Mouse (Mus musculus) fibroblast of lung, adult 2 months (primary cell): Measurements from ENCODE around the gene Plekha5.

Experiments used
- DNase-seq: peaks from one replicate; pipeline ENCODE4 v3.0.0-alpha.2; 2011; ENCODE audit warnings: low read depth

Gene Plekha5

GRCm38 (mm10) chr6:140455851-140456250 is 32.0 kb downstream of the Plekha5 start:
- no peak for DNase-seq

DNA sequence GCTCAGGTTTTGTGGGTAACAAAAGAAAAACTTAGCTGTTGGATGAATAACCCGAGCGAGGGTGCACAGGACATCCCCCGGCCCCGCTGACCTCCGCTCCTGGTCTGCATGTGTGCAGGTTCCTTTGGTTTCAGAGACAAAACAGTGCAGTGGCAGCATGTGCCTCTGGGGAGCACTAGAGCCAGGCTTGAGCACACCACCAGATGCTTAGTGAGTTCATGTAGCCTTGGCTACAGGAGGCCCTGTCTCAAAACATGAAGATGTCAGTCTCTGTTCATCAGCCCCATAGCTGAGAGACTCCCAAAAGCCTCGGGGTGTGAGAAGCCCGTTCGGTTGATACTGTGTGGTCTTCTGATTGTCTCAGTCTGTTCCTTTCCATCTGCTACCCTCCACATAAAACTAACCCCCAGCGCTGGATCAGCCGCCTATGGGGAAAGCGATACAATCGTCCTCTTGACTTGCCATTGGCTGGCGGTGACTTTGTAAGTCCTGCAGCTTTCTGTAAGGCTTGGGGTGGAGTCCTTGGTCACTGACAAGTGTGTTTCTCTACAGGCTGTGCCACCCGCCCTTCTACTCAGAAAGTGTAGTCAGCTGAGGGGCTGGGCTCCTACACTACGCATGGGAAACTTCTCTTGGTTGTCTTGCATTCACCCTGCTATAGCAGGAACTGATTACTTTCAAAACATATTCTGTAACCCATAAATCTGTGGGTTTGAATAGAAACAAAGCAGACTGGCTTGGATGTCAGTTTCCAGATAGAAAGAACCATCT is 32.7 kb downstream of the Plekha5 start:
- no peak for DNase-seq

DNA sequence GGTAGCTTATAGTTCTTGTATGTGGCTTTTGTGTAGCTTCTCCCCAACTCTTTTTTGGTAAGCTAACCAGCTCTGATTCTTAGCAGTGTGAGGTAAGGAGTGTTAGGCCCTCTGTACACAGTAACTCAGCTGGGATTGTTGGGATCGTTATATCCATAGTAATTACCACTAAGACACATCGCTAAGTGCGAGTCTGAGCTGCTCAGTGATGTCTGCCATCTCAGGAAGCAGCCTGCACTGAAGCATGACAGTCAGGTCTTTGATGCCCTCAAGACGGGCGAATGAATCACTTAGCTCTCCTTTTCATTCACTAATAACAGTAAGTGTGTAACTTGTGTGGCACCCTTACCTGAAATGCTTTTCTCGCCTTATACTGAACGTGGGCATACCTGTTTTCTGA is 36.5 kb downstream of the Plekha5 start:
- no peak for DNase-seq

GRCm38 (mm10) chr6:140464818-140465217 is 41.0 kb downstream of the Plekha5 start:
- no peak for DNase-seq

DNA sequence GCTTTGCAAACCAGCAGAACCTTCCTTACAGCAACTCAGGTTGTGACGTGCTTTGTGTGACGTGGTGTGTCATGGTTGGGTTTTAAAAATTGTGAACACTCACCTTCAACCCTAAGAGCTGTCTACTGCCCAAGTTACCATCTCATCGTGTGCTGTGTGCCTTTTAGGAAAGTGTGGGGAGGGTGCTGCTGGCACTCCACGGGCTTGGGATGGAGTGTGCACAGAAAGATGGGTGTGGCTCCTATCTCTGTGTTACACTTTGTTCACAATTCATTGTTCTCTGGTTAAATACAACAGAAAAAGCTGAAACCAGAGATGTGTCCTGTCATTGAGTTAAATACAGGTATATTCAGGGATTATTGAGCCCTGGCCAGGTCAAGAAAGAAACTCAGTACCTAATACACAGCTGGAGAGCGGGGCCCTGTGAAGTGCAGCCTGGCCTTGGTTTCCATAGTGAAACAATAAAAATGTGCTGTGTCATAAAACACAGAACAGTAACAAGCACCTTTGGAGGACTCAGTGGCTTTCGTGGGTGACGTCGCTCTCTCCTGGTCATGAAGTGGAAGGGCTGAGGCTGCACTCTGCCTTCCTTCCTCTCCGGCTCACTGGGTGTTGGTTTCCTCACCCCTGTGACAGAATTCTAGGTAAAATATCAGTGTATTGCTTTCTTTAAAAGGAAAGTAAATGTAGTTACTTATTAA is 42.2 kb downstream of the Plekha5 start:
- no peak for DNase-seq

GRCm38 (mm10) chr6:140466841-140467240 is 43.0 kb downstream of the Plekha5 start:
- no peak for DNase-seq

DNA sequence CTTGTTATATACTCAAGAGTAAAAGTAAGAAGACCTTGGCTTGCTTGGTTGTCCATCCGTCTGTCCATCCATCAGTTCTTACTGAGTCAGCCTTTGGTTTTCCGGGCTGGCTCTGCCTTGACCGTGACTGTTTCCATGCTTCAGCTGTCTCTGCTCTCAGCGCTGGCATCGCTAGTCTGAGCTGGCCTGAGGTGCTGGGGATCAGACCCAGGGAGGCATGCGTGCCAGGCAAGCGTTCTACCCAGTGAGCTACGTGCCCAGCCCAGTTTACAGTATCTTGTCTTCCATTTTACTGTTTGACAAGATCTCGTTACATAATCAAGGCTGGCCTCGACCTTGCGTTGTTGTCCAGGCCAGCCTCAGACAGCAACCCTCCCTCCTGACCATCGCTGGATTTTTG is 44.0 kb downstream of the Plekha5 start:
- DNase-seq = no peak

GRCm38 (mm10) chr6:140469791-140470190 is 45.9 kb downstream of the Plekha5 start:
- DNase-seq = no peak

DNA sequence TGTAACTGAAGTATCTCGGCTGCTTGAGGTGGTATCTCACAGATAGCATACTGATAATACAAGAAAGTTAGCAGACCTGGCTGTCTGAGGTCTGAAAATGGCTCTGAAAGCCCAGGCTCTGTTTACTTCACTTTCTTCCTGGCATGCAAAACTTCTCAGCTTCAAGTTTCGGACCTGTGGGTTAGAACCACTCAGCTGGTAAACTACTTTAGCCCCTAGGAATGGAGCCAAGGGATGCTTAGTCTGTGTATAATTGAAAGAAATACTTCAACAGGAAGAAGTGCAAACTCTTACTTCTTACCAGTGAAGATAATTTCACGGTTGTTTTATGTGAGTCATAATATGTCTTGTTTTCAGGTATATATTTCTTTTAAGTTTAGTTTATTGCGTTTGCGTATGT is 47.9 kb downstream of the Plekha5 start:
- DNase-seq = no peak

DNA sequence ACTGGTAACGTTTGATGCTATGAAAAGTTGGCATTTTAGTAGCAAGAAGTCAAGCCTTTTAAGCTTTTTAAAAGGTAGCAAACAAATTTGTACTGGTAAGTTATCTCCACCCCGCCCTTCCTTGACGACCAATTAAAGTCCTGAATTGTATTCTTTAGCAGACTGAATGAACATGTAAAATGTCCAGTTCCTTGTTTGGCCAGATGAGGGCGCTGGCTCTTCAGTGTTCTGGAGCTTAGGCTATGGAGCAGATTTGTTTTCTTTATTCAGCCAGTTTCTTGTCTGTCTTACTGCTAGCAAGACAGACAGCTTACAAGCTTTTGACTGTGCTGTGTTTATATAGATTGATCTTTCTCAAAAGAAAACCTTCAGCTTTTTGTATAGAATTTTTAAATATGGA is 48.5 kb downstream of the Plekha5 start:
- peak; percentile 58 for DNase-seq

- no peak for DNase-seq
Observed at GRCm38 (mm10) chr6:140475393-140476087, 51.7 kb downstream of the Plekha5 start.

- no peak for DNase-seq
Observed at GRCm38 (mm10) chr6:140476981-140477380, 53.1 kb downstream of the Plekha5 start.

- DNase-seq = no peak
Observed at GRCm38 (mm10) chr6:140478031-140478430, 54.2 kb downstream of the Plekha5 start.

DNA sequence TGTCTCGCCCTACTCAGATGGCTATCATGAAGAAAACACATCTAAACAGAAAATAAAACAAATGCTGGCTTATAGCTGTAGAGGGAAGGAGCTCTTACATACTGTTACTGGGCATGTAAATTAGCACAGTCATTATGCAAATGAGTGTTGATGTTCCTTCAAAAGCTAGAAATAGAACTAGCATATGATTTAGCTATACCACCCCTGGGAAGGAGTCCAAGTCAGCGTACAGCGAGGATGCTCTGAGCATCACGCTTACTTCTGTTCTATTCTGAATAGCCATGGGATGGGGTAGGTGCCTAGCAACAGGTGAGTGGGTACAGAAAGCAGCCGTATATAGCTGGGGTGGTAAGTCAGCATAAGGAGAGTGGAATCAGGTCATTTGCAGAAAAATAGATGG is 55.1 kb downstream of the Plekha5 start:
- DNase-seq = no peak

DNA sequence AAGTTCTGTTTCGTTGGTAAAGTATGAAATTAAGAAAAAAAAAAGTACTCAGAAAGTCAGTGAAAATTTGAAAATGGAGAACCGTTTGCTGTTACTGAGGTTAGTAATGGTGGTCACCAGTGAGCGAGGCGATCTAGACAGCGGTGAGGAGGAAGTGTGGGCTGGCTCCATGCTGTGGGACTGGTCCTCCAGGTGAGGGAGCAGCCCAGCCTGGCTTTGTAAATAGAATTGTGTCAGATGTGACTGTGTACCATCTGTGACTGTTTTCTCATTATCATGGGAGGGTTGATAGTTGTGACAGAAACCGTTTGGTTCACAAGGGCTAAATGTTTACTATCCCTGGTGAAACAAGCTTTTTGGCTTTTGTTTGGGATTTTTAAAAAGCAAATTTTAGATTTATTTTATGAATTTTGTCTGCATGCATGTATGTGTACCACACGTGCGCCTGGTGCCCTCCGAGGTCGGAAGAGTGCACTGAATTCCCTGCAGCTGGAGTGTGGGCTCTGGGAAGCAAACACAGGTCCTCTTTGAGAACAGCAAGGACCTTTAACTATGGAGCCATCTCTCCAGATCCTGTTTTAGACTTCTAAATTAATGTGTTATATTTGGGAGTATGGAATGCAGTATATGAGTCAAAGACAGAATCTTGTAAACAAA is 56.7 kb downstream of the Plekha5 start:
- DNase-seq = no peak

- no peak for DNase-seq
Observed at GRCm38 (mm10) chr6:140481701-140482460, 58.0 kb downstream of the Plekha5 start.

DNA sequence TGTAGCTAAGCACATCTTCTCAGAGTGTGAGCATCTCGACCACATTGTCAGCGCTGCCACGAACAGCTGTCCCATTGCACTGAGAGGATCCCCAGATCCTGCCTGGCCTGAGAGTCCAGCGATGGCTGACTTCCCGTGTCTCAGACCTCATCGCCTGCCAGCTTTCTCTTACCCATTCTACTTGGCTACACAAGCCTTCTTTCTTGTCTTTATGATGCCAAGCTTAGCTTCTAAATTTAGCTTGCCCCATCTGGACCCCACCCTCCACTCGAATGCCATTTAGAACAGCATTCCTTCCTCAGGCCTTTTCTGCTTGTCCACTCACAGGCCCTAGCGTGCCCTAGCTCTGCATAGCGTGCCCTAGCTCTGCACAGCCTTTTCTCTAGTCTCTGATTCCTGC is 60.3 kb downstream of the Plekha5 start:
- DNase-seq = peak; percentile 37

DNA sequence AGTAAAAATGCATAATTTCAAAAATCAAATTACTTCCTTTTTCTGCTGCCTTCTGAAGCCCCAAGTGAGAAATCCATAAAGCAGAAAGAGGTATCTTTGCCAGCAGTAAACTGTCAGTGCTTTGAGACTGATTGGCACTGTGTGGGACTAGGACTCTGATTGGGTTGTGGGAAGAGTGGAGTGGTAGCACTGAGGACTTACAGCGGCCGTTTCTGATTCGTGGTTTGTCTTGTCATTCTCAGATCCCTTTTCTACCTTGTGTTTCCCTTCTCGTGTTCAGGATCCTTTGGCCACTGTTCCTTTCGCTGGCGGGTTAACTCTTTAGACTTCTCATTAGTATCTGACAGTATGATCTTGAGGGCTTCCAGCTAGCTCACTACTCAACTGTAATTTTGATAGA is 61.8 kb downstream of the Plekha5 start:
- DNase-seq = no peak

DNA sequence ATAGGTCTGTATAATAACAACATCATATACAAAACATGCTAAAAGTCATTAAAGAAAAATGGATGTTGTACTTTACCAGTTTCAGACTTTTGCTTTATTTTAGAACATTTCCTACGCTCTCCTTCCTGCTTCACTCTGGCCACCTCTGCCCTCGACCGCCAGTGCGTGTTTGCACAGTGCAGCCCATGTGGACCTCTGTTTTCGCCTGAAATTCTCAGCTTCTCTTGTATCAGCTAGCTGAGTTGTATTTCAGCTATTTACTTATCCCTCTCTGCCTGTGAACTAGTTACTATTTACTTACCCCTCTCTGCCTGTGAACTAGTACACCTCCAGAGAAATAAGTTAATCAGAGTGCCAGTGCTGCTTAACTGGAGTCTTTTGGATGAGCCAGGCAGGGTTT is 62.8 kb downstream of the Plekha5 start:
- DNase-seq = no peak

GRCm38 (mm10) chr6:140487489-140487888 is 63.6 kb downstream of the Plekha5 start:
- peak; percentile 54 for DNase-seq

DNA sequence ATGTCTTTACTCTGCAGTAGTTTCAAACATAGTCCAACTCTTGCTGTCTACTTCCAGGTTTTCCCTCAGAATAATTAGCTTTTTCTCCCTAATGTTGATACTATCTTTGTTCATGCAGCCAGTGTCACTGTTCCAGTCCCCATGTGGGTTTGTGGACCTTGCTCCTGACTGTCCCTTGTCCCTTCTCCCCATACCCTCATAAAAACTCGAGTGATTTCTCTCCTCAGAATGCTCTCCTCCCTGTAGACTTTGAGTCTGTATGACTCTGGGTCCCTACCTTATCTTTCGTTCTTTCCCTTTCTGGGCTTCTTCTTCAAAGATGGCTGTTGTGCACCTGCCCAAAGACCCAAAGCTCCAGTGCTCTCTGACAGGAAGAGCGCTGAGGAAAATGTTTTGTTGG is 64.8 kb downstream of the Plekha5 start:
- no peak for DNase-seq

GRCm38 (mm10) chr6:140489570-140489969 is 65.7 kb downstream of the Plekha5 start:
- DNase-seq = no peak
